Mouse (Mus musculus) hindbrain, embryonic 16.5 days (tissue): ENCODE results near the gene Med19. TPM values are rescaled to one million over a fixed set of nuclear protein-coding genes. Genes with fewer than 3 reads are reported as not detected.

Source experiments
- ATAC-seq: fragments of 200-750 bp; cut with Nextera tagmentation; 2 replicates; pipeline ENCODE4 v1.8.0; 2017; ENCODE audit warnings: moderate TSS enrichment, moderate library complexity
- H3K27ac ChIP-seq: fragments of 300-500 bp; sonication (generic); 2 replicates; pipeline ENCODE4 v1.5.1; 2014; ENCODE audit warnings: low read depth, mild to moderate bottlenecking, control low read depth, low read length, moderate library complexity
- H3K27me3 ChIP-seq: fragments of 300-500 bp; sonication (generic); replicated peaks from 2 replicates; pipeline ENCODE4 v1.6.1; 2014; ENCODE audit warnings: low read length; ENCODE audit not compliant: control insufficient read depth, insufficient read depth
- H3K36me3 ChIP-seq: fragments of 300-500 bp; sonication (generic); 2 replicates; pipeline ENCODE4 v1.6.1; 2014; ENCODE audit warnings: mild to moderate bottlenecking, low read length, moderate library complexity, mixed read lengths; ENCODE audit not compliant: control insufficient read depth, insufficient read depth
- H3K4me1 ChIP-seq: fragments of 300-500 bp; sonication (generic); 2 replicates; pipeline ENCODE4 v1.6.1; 2014; ENCODE audit warnings: low read depth, low read length; ENCODE audit not compliant: control insufficient read depth, insufficient read depth
- H3K4me2 ChIP-seq: fragments of 300-500 bp; sonication (generic); 2 replicates; pipeline ENCODE4 v1.6.1; 2014; ENCODE audit warnings: mild to moderate bottlenecking, low read length, control low read depth, moderate library complexity
- H3K4me3 ChIP-seq: fragments of 300-500 bp; sonication (generic); 2 replicates; pipeline ENCODE4 v1.5.1; 2014; ENCODE audit warnings: mild to moderate bottlenecking, low read length, control low read depth, moderate library complexity
- H3K9ac ChIP-seq: fragments of 300-500 bp; sonication (generic); 2 replicates; pipeline ENCODE4 v1.6.1; 2014; ENCODE audit warnings: low read depth, mild to moderate bottlenecking, control low read depth, low read length, moderate library complexity
- H3K9me3 ChIP-seq: fragments of 300-500 bp; sonication (generic); 2 replicates; pipeline ENCODE4 v1.6.1; 2014; ENCODE audit warnings: mild to moderate bottlenecking, low read length, moderate library complexity; ENCODE audit not compliant: control insufficient read depth
- WGBS: fragments of 180-500 bp; shearing (Covaris S2); extraction: QIAGEN DNeasy Blood & Tissue Kit; methylation state at CpG from one replicate; pipeline ENCODE4 v1.1.7; 2014; 5-methylcytosine and 5-hydroxymethylcytosine counted together
- polyA plus RNA-seq: library from polyadenylated mRNA; unstranded; fragments of >200 nt; fragmentation: Nextera tagmentation; extraction: Ambion mirVana; gene quantifications from 2 replicates; pipeline ENCODE4 v1.2.1, GENCODE M21; 2015

Med19 gene
- polyA plus RNA-seq, 1 experiment from 2014 or later: 50.7 TPM

DNA sequence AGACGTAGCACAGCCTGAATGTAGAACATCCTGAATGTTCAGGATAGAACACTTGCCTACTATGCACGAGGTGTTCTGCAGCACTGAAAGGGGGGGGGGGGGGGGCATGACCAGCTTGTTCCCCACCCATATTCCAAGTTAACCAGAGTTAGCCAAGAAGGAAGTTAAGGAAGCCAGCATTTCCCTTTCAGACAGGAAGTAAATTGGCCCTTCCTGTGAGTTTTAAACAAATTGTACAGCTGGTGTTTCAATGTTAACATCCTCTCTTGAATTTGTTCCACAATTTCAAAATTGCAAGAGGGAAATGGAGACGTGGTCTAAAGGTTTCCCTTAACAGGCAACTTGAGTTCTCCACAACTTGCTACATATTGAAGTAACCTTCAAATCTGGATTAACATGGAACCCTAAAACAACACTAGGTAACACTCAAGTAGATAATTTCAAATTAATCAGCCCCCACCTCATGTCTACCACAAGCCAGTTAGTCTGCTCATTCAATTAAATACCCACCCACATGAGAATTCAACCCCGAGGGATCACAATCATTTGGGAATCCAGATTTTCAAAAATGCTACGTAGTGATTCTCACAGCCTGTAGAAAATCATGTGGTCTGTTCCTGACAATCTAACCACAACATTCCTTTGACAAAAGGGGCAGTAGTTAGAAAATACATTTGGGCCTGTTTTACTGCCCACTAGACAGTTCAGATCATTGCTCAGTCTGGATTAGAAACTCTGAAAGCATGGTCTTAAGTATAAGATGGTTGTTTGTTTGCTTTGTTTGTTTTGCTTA lies 39.6 kb upstream of the Med19 start:
- no peak overlapping the region for H3K9ac ChIP-seq
- H3K27ac ChIP-seq: no peak overlapping the region
- ATAC-seq: no peak
- 64% methylated on average over 5 of the region's 5 CpGs for WGBS
- no peak overlapping the region for H3K4me3 ChIP-seq
- peaks cover 33% of the 10 kb centered on the region for H3K4me1 ChIP-seq
- H3K9me3 ChIP-seq: no peaks in the 10 kb centered on the region
- no peaks in the 10 kb centered on the region for H3K27me3 ChIP-seq
- no peak overlapping the region for H3K4me2 ChIP-seq
- no peaks in the 10 kb centered on the region for H3K36me3 ChIP-seq

DNA sequence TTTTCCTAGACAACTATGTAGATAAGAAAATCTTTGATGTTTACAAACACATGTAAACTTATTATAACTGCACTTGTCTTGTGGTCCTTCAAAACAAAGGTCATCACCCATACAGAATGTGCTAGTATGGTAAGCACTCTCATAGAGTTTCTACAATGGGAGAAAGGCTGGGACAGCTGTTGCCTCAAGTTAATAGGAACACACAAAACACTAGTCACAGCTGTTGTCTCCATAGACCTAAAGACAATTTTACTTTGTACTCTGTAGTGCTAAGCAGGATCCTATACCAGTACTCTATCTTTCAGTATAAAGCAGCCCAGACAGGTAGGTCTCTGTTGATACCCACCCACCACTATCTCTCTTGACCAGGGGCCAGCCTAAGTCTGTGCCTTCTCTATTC lies 37.4 kb upstream of the Med19 start:
- Histone ChIP-seq H3K27me3 (no peaks in the 10 kb centered on the region), H3K4me3 (no peak overlapping the region), H3K9me3 (no peaks in the 10 kb centered on the region), H3K4me2 (no peak overlapping the region), H3K4me1 (peaks cover 21% of the 10 kb centered on the region), H3K9ac (no peak overlapping the region), H3K27ac (no peak overlapping the region), H3K36me3 (no peaks in the 10 kb centered on the region)
- ATAC-seq: no peak

- Histone ChIP-seq H3K27me3 (no peaks in the 10 kb centered on the region), H3K9me3 (no peaks in the 10 kb centered on the region), H3K36me3 (no peaks in the 10 kb centered on the region), H3K27ac (no peak overlapping the region), H3K4me1 (peaks cover 9% of the 10 kb centered on the region), H3K9ac (no peak overlapping the region), H3K4me3 (no peak overlapping the region), H3K4me2 (no peak overlapping the region; the same call in 1 of the 2 replicates)
- 86% methylated on average over 1 of the region's 1 CpGs for WGBS
- ATAC-seq: no peak
Observed at GRCm38 (mm10) chr2:84646138-84646537, 32.1 kb upstream of the Med19 start.

DNA sequence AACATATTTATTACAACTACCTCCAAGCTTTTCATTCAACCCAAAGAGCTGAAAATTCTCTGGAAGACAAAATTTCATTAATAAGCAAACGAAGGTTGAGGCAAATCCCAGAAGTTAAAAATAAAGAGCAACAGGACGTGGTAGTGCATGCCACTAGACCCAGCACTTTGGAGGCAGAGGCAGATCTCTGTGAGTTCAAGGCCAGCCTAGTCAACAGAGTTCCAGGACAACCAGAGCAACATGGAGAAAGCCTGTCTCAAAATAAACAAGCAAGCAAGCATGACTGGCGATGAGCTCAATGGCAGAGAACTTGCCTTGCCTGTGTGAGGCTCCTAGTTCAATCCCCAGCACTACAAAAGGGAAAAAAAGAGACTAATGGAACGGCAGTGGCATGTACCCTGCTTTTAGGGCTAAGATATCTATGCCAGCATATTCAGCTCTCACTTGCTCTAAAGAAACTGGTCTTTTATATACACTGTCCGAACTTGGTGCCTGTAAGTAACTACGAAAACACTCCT lies 31.1 kb upstream of the Med19 start:
- H3K4me1 ChIP-seq: peaks cover 9% of the 10 kb centered on the region
- no peaks in the 10 kb centered on the region for H3K27me3 ChIP-seq
- WGBS: 93% methylated on average over 6 of the region's 6 CpGs
- H3K27ac ChIP-seq: no peak overlapping the region
- ATAC-seq: no peak
- H3K9me3 ChIP-seq: no peaks in the 10 kb centered on the region
- peak overlapping the region; percentile 75 for H3K4me2 ChIP-seq
- H3K4me3 ChIP-seq: peak overlapping the region; percentile 64
- no peak overlapping the region for H3K9ac ChIP-seq
- no peaks in the 10 kb centered on the region for H3K36me3 ChIP-seq

DNA sequence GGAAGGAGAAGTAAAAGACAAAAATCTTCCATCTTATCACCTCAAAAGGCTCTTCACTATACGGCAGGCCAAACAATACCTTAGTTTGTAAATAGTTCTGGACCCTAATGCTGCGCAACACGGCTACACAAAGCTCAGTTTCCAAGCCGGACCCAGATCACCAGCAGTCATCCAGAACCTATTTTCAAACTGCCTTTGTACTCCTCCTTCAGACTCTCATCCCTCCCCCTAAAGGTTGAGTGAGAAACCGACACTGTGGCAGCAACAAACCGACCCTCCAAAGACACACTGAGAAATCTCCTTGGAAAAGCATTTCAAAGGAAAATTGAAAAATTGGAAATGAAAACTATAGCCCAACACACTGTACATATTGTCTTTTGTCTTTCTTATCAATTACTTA lies 29.8 kb upstream of the Med19 start:
- Histone ChIP-seq H3K9ac (peak overlapping the region; percentile 69), H3K27me3 (no peaks in the 10 kb centered on the region), H3K36me3 (no peaks in the 10 kb centered on the region), H3K4me2 (peak overlapping the region; percentile 75), H3K9me3 (no peaks in the 10 kb centered on the region), H3K4me1 (peaks cover 9% of the 10 kb centered on the region), H3K27ac (peak overlapping the region; percentile 75), H3K4me3 (peak overlapping the region; percentile 64)
- ATAC-seq: no peak; the same call in 1 of the 2 replicates
- WGBS: 16% methylated on average over 6 of the region's 6 CpGs

GRCm38 (mm10) chr2:84649674-84650073 lies 28.5 kb upstream of the Med19 start:
- no peaks in the 10 kb centered on the region for H3K36me3 ChIP-seq
- H3K27me3 ChIP-seq: no peaks in the 10 kb centered on the region
- H3K27ac ChIP-seq: peak overlapping the region; percentile 92; the same call in 1 of the 2 replicates
- no peak for ATAC-seq
- peak overlapping the region; percentile 64 for H3K4me3 ChIP-seq
- peak overlapping the region; percentile 64 for H3K9ac ChIP-seq
- H3K4me2 ChIP-seq: peak overlapping the region; percentile 75
- under 1% methylated on average over 10 of the region's 10 CpGs for WGBS
- no peaks in the 10 kb centered on the region for H3K9me3 ChIP-seq
- H3K4me1 ChIP-seq: peaks cover 9% of the 10 kb centered on the region

- under 1% methylated on average over 15 of the region's 15 CpGs for WGBS
- peak within 1 kb of the TSS; percentile 81 for H3K9ac ChIP-seq
- H3K27ac ChIP-seq: peak within 1 kb of the TSS; percentile 92
- H3K4me3 ChIP-seq: peak within 1 kb of the TSS; percentile 64
- H3K36me3 ChIP-seq: no peaks in the 10 kb centered on the region
- no peaks in the 10 kb centered on the region for H3K27me3 ChIP-seq
- H3K4me1 ChIP-seq: peaks cover 9% of the 10 kb centered on the region
- peak; percentile 98 for ATAC-seq
- H3K9me3 ChIP-seq: no peaks in the 10 kb centered on the region
- peak within 1 kb of the TSS; percentile 76 for H3K4me2 ChIP-seq
Observed at GRCm38 (mm10) chr2:84650464-84651195, 27.6 kb upstream of the Med19 start, which contains the start of gene Ctnnd1. Gene Ctnnd1, minus strand, starts transcription at chr2:84650765.

DNA sequence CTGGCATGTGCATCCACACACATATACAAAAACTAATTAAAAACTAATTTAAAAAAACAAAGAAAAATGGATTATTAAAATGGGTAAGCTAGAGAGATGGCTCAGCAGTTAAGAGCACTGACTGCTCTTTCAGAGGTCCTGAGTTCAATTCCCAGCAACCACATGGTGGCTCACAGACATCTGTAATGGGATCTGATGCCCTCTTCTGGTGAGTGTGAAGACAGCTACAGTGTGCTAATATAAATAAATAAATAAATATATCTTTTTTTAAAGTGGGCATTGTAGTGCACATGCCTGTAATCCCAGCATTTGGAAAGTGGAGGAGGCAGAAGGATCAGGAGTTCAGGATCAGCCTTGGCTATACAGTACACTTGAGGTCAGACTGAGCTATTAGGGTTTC lies 24.8 kb upstream of the Med19 start:
- Histone ChIP-seq H3K36me3 (no peaks in the 10 kb centered on the region), H3K9me3 (no peaks in the 10 kb centered on the region), H3K4me1 (no peaks in the 10 kb centered on the region), H3K27ac (no peak overlapping the region), H3K4me2 (no peak overlapping the region), H3K9ac (no peak overlapping the region), H3K4me3 (no peak overlapping the region), H3K27me3 (no peaks in the 10 kb centered on the region)
- no peak for ATAC-seq

- no peaks in the 10 kb centered on the region for H3K36me3 ChIP-seq
- H3K9me3 ChIP-seq: no peaks in the 10 kb centered on the region
- H3K27ac ChIP-seq: no peak overlapping the region
- WGBS: 85% methylated on average over 1 of the region's 1 CpGs
- H3K4me3 ChIP-seq: no peak overlapping the region
- H3K9ac ChIP-seq: no peak overlapping the region
- ATAC-seq: no peak
- no peak overlapping the region for H3K4me2 ChIP-seq
- H3K27me3 ChIP-seq: no peaks in the 10 kb centered on the region
- no peaks in the 10 kb centered on the region for H3K4me1 ChIP-seq
Observed at GRCm38 (mm10) chr2:84655864-84656263, 22.3 kb upstream of the Med19 start.
